Mouse (Mus musculus) regulatory T cell (primary cell): ENCODE measurements at regions not wholly inside any gene's neighbourhood (a gene's known extent, or its start where the extent isn't known, plus 50 kb on each side); places are given as distances from the start of the nearest gene placed in this dataset.

ENCODE experiments used
- in situ Hi-C: fragments of 300-600 bp; cut with MboI, MseI; formaldehyde crosslinking; loops from one replicate; pipeline ENCODE4 v1.15.1; 2025; ENCODE audit warnings: high pct_unique_total_duplicates

- in situ Hi-C loops = loop anchor here (10.0 kb wide), 1 partner anchor 1380 kb away; no protein-coding TSS in a partner anchor
Measured at GRCm38 (mm10) chr16:25584337-25585069, 99.1 kb upstream of the Trp63 start.

GRCm38 (mm10) chr16:25585070-25585454 is 98.5 kb upstream of the Trp63 start:
- in situ Hi-C loops = loop anchor here (10.0 kb wide), 1 partner anchor 1380 kb away; no protein-coding TSS in a partner anchor

GRCm38 (mm10) chr16:25585953-25586352 is 97.6 kb upstream of the Trp63 start:
- in situ Hi-C loops = loop anchor here (10.0 kb wide), 1 partner anchor 1381 kb away; no protein-coding TSS in a partner anchor

- in situ Hi-C loops = loop anchor here (10.0 kb wide), 1 partner anchor 1383 kb away; no protein-coding TSS in a partner anchor
Measured at GRCm38 (mm10) chr16:25587879-25588347, 95.7 kb upstream of the Trp63 start.

DNA sequence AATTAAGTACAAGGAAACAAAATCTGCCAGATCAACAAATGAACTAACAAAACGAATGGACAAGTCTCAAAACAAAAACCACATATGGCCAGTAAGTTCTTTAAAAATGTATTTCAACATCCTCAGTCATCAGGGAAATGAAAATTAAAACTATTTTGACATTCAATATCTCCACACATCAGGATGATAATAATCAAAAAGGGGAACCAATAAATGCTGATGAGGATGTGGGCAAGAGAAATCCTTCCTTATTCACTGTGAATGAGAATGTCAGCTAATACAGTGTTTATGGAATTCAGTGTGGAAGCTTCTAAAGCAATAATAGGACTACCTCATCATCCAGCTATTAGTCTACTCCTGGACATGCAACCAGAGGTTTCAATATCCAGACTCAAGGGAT is 86.1 kb upstream of the Trp63 start:
- in situ Hi-C loops = no loop called here

GRCm38 (mm10) chr16:25603121-25603520 is 80.4 kb upstream of the Trp63 start:
- in situ Hi-C loops = no loop called here

DNA sequence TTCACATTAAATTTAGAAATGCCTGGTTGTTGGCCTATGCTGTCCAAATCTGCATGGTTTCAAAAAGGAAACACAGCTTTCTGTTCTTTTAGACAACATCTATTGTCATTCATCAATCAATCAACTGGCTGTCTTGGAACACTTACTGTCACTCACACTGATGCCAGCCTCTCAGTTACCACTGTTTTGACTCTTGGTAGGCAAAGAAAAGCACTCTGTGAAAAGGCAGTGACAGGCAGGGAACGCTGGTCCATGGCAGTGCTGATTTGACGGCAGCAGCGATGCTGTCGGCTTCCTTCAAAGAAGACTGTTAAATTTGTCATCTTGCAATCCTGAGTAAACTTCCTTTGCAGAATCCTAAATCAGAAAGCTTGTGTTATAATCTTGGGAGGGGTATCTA is 68.3 kb upstream of the Trp63 start:
- in situ Hi-C loops = no loop called here

DNA sequence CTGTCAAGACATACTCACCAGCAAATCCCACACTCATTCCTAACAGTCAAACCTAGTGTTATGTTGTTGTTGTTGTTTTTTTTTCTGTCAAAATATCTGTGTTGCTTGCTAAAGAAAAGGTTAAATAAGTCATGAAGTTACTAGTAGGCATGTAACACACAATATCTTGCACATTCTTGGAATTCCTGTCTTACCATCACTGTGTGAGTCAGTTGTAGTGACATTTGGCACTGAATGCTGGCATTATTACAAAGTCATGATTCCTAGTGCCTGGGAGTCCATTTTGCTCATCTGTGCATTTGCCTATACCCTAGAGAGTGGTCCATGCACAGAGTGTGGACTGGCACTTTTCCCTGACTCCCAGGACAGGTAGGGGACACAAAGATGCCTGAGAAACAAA is 67.9 kb upstream of the Trp63 start:
- in situ Hi-C loops = no loop called here

- in situ Hi-C loops = no loop called here
Measured at GRCm38 (mm10) chr16:25618898-25619297, 64.7 kb upstream of the Trp63 start.

DNA sequence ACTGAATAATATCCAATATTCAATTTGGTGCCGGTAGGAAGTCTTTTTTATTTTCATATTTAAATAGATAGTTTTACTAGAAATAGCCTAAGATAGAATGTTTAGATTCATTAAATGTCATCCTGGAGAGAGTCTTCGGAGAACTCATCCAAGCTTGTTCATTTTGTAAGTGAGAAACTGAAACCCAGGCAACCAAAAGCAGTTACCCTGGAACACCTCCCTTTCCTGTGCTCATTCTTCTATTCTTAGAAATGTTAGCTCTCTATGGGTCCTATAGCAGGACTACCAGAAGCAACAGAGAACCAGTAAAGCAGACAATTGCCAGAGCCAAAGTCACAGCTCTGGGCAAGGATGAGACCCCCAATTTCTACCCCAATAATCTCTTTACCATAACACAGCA is 60.9 kb upstream of the Trp63 start:
- in situ Hi-C loops = loop anchor here (10.0 kb wide), 1 partner anchor 1852 kb away; no protein-coding TSS in a partner anchor

- in situ Hi-C loops = loop anchor here (10.0 kb wide), 1 partner anchor 1851 kb away; no protein-coding TSS in a partner anchor
Measured at GRCm38 (mm10) chr16:25623986-25624623, 59.5 kb upstream of the Trp63 start.

- in situ Hi-C loops = loop anchor here (10.0 kb wide), 1 partner anchor 1845 kb away; no protein-coding TSS in a partner anchor
Measured at GRCm38 (mm10) chr16:25629750-25630149, 53.8 kb upstream of the Trp63 start.

- in situ Hi-C loops = no loop called here
Measured at GRCm38 (mm10) chr16:25631139-25631716, 52.3 kb upstream of the Trp63 start.
